Mouse (Mus musculus): ENCODE measurements around the gene Tsks. TPM values are rescaled to one million over a fixed set of nuclear protein-coding genes. Genes with fewer than 3 reads are reported as not detected.

The Tsks gene
- polyA plus RNA-seq, 1 experiment from 2014 or later = not detected

- Histone ChIP-seq H3K27me3 (no peaks in the 10 kb centered on the region), H3K4me2 (no peak overlapping the region), H3K27ac (replicated peaks) (no peak overlapping the region), H3K4me1 (replicated peaks) (peaks cover 32% of the 10 kb centered on the region), H3K9ac (no peak overlapping the region), H3K4me3 (replicated peaks) (no peak overlapping the region), H3K9me3 (replicated peaks) (no peaks in the 10 kb centered on the region), H3K36me3 (replicated peaks) (peaks cover 58% of the 10 kb centered on the region)
- WGBS (ENCODE audit: insufficient replicate concordance) = 88% methylated on average over 8 of the region's 8 CpGs
- no peak for ATAC-seq (ENCODE audit: insufficient read depth)
These were observed 38.5 kb downstream of the Tsks start for GRCm38 (mm10) chr7:44981539-44981938.

GRCm38 (mm10) chr7:44983085-44983484 lies 40.1 kb downstream of the Tsks start:
- H3K9me3 ChIP-seq (replicated peaks) = no peaks in the 10 kb centered on the region
- H3K4me2 ChIP-seq = no peak overlapping the region
- H3K36me3 ChIP-seq (replicated peaks) = peaks cover 42% of the 10 kb centered on the region
- H3K9ac ChIP-seq = no peak overlapping the region
- no peak overlapping the region for H3K4me3 ChIP-seq (replicated peaks)
- 0 out of 2 replicates have a peak overlapping the region, but pooled peaks have one; percentile 90 for H3K27ac ChIP-seq (replicated peaks)
- 21% methylated on average over 6 of the region's 6 CpGs for WGBS (ENCODE audit: insufficient replicate concordance)
- no peaks in the 10 kb centered on the region for H3K27me3 ChIP-seq
- no peak for ATAC-seq (ENCODE audit: insufficient read depth)
- H3K4me1 ChIP-seq (replicated peaks) = peaks cover 43% of the 10 kb centered on the region

- H3K4me2 ChIP-seq = peak overlapping the region; percentile 99
- ATAC-seq (ENCODE audit: insufficient read depth) = no peak
- H3K27me3 ChIP-seq = no peaks in the 10 kb centered on the region
- H3K9me3 ChIP-seq (replicated peaks) = no peaks in the 10 kb centered on the region
- peaks cover 31% of the 10 kb centered on the region for H3K36me3 ChIP-seq (replicated peaks)
- 78% methylated on average over 7 of the region's 7 CpGs for WGBS (ENCODE audit: insufficient replicate concordance)
- no peak overlapping the region for H3K9ac ChIP-seq
- H3K4me1 ChIP-seq (replicated peaks) = peaks cover 52% of the 10 kb centered on the region
- H3K4me3 ChIP-seq (replicated peaks) = peak overlapping the region; percentile 95
- H3K27ac ChIP-seq (replicated peaks) = peak overlapping the region; percentile 90
These were observed 41.2 kb downstream of the Tsks start for GRCm38 (mm10) chr7:44983944-44984832.

GRCm38 (mm10) chr7:44984833-44985164 lies 41.8 kb downstream of the Tsks start:
- no peaks in the 10 kb centered on the region for H3K27me3 ChIP-seq
- H3K4me1 ChIP-seq (replicated peaks) = peaks cover 56% of the 10 kb centered on the region
- ATAC-seq (ENCODE audit: insufficient read depth) = no peak
- peaks cover 25% of the 10 kb centered on the region for H3K36me3 ChIP-seq (replicated peaks)
- peak overlapping the region; percentile 99 for H3K4me2 ChIP-seq
- 31% methylated on average over 3 of the region's 3 CpGs for WGBS (ENCODE audit: insufficient replicate concordance)
- H3K27ac ChIP-seq (replicated peaks) = peak overlapping the region; percentile 90
- H3K9me3 ChIP-seq (replicated peaks) = no peaks in the 10 kb centered on the region
- H3K9ac ChIP-seq = no peak overlapping the region
- H3K4me3 ChIP-seq (replicated peaks) = peak overlapping the region; percentile 95

- H3K4me1 ChIP-seq (replicated peaks) = peaks cover 56% of the 10 kb centered on the region
- peaks cover 21% of the 10 kb centered on the region for H3K36me3 ChIP-seq (replicated peaks)
- peak overlapping the region; percentile 90 for H3K9ac ChIP-seq
- H3K27ac ChIP-seq (replicated peaks) = peak overlapping the region; percentile 90
- H3K27me3 ChIP-seq = no peaks in the 10 kb centered on the region
- peak overlapping the region; percentile 95 for H3K4me3 ChIP-seq (replicated peaks)
- no peak for ATAC-seq (ENCODE audit: insufficient read depth)
- H3K9me3 ChIP-seq (replicated peaks) = no peaks in the 10 kb centered on the region
- peak overlapping the region; percentile 99 for H3K4me2 ChIP-seq
- under 1% methylated on average over 44 of the region's 45 CpGs for WGBS (ENCODE audit: insufficient replicate concordance)
These were observed 42.7 kb downstream of the Tsks start for GRCm38 (mm10) chr7:44985595-44986191.

GRCm38 (mm10) chr7:44986192-44986878 lies 43.3 kb downstream of the Tsks start, which contains the start of gene Prmt1:
Gene Prmt1, minus strand, starts transcription at chr7:44986568.
- peak; percentile 95 for ATAC-seq (ENCODE audit: insufficient read depth)

GRCm38 (mm10) chr7:44986879-44987718 lies 44.1 kb downstream of the Tsks start:
- ATAC-seq (ENCODE audit: insufficient read depth) = peak; percentile 24
- H3K27ac ChIP-seq (replicated peaks) = peak overlapping the region; percentile 84

More at GRCm38 (mm10) chr7:44986192-44986878, 43.3 kb downstream of the Tsks start, which contains the start of gene Prmt1:
- peaks cover 56% of the 10 kb centered on the region for H3K4me1 ChIP-seq (replicated peaks)
- H3K9ac ChIP-seq = peak within 1 kb of the TSS; percentile 90
- H3K4me3 ChIP-seq (replicated peaks) = peak within 1 kb of the TSS; percentile 95
- H3K4me2 ChIP-seq = peak within 1 kb of the TSS; percentile 99
- WGBS (ENCODE audit: insufficient replicate concordance) = under 1% methylated on average over 42 of the region's 42 CpGs
- H3K9me3 ChIP-seq (replicated peaks) = no peaks in the 10 kb centered on the region
- peaks cover 16% of the 10 kb centered on the region for H3K36me3 ChIP-seq (replicated peaks)
- H3K27ac ChIP-seq (replicated peaks) = peak within 1 kb of the TSS; percentile 90
- H3K27me3 ChIP-seq = no peaks in the 10 kb centered on the region

GRCm38 (mm10) chr7:44996672-44997071 lies 53.7 kb downstream of the Tsks start:
- Histone ChIP-seq H3K4me1 (replicated peaks) (peaks cover 43% of the 10 kb centered on the region), H3K27ac (replicated peaks) (peak overlapping the region; percentile 93), H3K27me3 (no peaks in the 10 kb centered on the region), H3K4me3 (replicated peaks) (peak overlapping the region; percentile 67), H3K4me2 (peak overlapping the region; percentile 92), H3K36me3 (replicated peaks) (peaks cover 64% of the 10 kb centered on the region), H3K9ac (peak overlapping the region; percentile 72), H3K9me3 (replicated peaks) (no peaks in the 10 kb centered on the region)
- no peak for ATAC-seq (ENCODE audit: insufficient read depth)
- WGBS (ENCODE audit: insufficient replicate concordance) = 13% methylated on average over 10 of the region's 10 CpGs

More at GRCm38 (mm10) chr7:44986879-44987718, 44.1 kb downstream of the Tsks start:
- WGBS (ENCODE audit: insufficient replicate concordance) = under 1% methylated on average over 29 of the region's 29 CpGs
- H3K4me1 ChIP-seq (replicated peaks) = peaks cover 56% of the 10 kb centered on the region
- H3K36me3 ChIP-seq (replicated peaks) = peaks cover 16% of the 10 kb centered on the region
- peak overlapping the region; percentile 99 for H3K4me2 ChIP-seq
- no peaks in the 10 kb centered on the region for H3K9me3 ChIP-seq (replicated peaks)
- H3K9ac ChIP-seq = peak overlapping the region; percentile 73
- peak overlapping the region; percentile 95 for H3K4me3 ChIP-seq (replicated peaks)
- no peaks in the 10 kb centered on the region for H3K27me3 ChIP-seq

- Histone ChIP-seq H3K36me3 (replicated peaks) (peaks cover 64% of the 10 kb centered on the region), H3K27ac (replicated peaks) (peak within 1 kb of the TSS; percentile 93), H3K9ac (peak within 1 kb of the TSS; percentile 76), H3K4me3 (replicated peaks) (peak within 1 kb of the TSS; percentile 67), H3K9me3 (replicated peaks) (no peaks in the 10 kb centered on the region), H3K27me3 (no peaks in the 10 kb centered on the region), H3K4me2 (peak within 1 kb of the TSS; percentile 92), H3K4me1 (replicated peaks) (peaks cover 43% of the 10 kb centered on the region)
- under 1% methylated on average over 43 of the region's 43 CpGs for WGBS (ENCODE audit: insufficient replicate concordance)
- ATAC-seq (ENCODE audit: insufficient read depth) = peak; percentile 91
These were observed 54.4 kb downstream of the Tsks start, which contains the start of gene Irf3 for GRCm38 (mm10) chr7:44997231-44997939. Gene Irf3, plus strand, starts transcription at chr7:44997648.
